Mouse (Mus musculus) embryonic facial prominence, embryonic 13.5 days (tissue): ENCODE data around the gene Grb10. TPM values are rescaled to one million over a fixed set of nuclear protein-coding genes. Genes with fewer than 3 reads are reported as not detected.

Experiments
- ATAC-seq: fragments of 200-750 bp; cut with Nextera tagmentation; 2 replicates; pipeline ENCODE4 v1.8.0; 2017; ENCODE audit warnings: low read depth; ENCODE audit not compliant: insufficient number of reproducible peaks, insufficient read depth, low FRiP score, low TSS enrichment
- H3K27ac ChIP-seq: fragments of 300-500 bp; sonication (generic); 2 replicates; pipeline ENCODE4 v1.5.1; 2015; ENCODE audit warnings: moderate library complexity, mild to moderate bottlenecking, inconsistent platforms
- H3K27me3 ChIP-seq: fragments of 300-500 bp; sonication (generic); 2 replicates; pipeline ENCODE4 v1.6.1; 2015; ENCODE audit warnings: mild to moderate bottlenecking, inconsistent platforms
- H3K36me3 ChIP-seq: fragments of 300-500 bp; sonication (generic); 2 replicates; pipeline ENCODE4 v1.6.1; 2015; ENCODE audit warnings: mild to moderate bottlenecking, inconsistent platforms
- H3K4me1 ChIP-seq: fragments of 300-500 bp; sonication (generic); 2 replicates; pipeline ENCODE4 v1.6.1; 2015; ENCODE audit warnings: inconsistent platforms
- H3K4me2 ChIP-seq: fragments of 300-500 bp; sonication (generic); 2 replicates; pipeline ENCODE4 v1.6.1; 2015; ENCODE audit warnings: moderate library complexity, mild to moderate bottlenecking, inconsistent platforms
- H3K4me3 ChIP-seq: fragments of 300-500 bp; sonication (generic); 2 replicates; pipeline ENCODE4 v1.5.1; 2015; ENCODE audit warnings: mild to moderate bottlenecking, inconsistent platforms
- H3K9ac ChIP-seq: fragments of 300-500 bp; sonication (generic); 2 replicates; pipeline ENCODE4 v1.6.1; 2015; ENCODE audit warnings: mild to moderate bottlenecking, inconsistent platforms
- H3K9me3 ChIP-seq: fragments of 300-500 bp; sonication (generic); 2 replicates; pipeline ENCODE4 v1.6.1; 2016; ENCODE audit warnings: inconsistent platforms
- WGBS: fragments of 180-500 bp; shearing (Covaris S2); methylation state at CpG from one replicate; pipeline ENCODE4 v1.1.7; 2015; ENCODE audit warnings: mixed read lengths; 5-methylcytosine and 5-hydroxymethylcytosine counted together
- polyA plus RNA-seq: library from polyadenylated mRNA; unstranded; fragments of >200 nt; fragmentation: Nextera tagmentation; extraction: Ambion mirVana; gene quantifications from 2 replicates; pipeline ENCODE4 v1.2.1, GENCODE M21; 2015

Gene Grb10
- polyA plus RNA-seq, 1 experiment from 2014 or later: 444 TPM

- no peak overlapping the region for H3K4me3 ChIP-seq
- H3K27me3 ChIP-seq: no peaks in the 10 kb centered on the region
- ATAC-seq: no peak
- H3K27ac ChIP-seq: peak overlapping the region; percentile 85
- H3K4me2 ChIP-seq: no peak overlapping the region
- WGBS: 63% methylated on average over 6 of the region's 6 CpGs
- no peaks in the 10 kb centered on the region for H3K9me3 ChIP-seq
- peaks cover 67% of the 10 kb centered on the region for H3K36me3 ChIP-seq
- H3K9ac ChIP-seq: no peak overlapping the region
- H3K4me1 ChIP-seq: peaks cover 18% of the 10 kb centered on the region
Observed at GRCm38 (mm10) chr11:11942320-11943217, 95.9 kb downstream of the Grb10 start.

- no peak overlapping the region for H3K9ac ChIP-seq
- ATAC-seq: no peak
- H3K4me1 ChIP-seq: peaks cover 17% of the 10 kb centered on the region
- 74% methylated on average over 5 of the region's 5 CpGs for WGBS
- no peaks in the 10 kb centered on the region for H3K27me3 ChIP-seq
- H3K36me3 ChIP-seq: peaks cover 77% of the 10 kb centered on the region
- no peak overlapping the region for H3K4me3 ChIP-seq
- no peaks in the 10 kb centered on the region for H3K9me3 ChIP-seq
- H3K27ac ChIP-seq: 0 out of 2 replicates have a peak overlapping the region, but pooled peaks have one; percentile 85
- H3K4me2 ChIP-seq: no peak overlapping the region
Observed at GRCm38 (mm10) chr11:11940833-11941681, 97.4 kb downstream of the Grb10 start.

- ATAC-seq: no peak
- no peaks in the 10 kb centered on the region for H3K9me3 ChIP-seq
- peaks cover 76% of the 10 kb centered on the region for H3K36me3 ChIP-seq
- WGBS: 66% methylated on average over 3 of the region's 3 CpGs
- H3K27ac ChIP-seq: no peak overlapping the region
- no peaks in the 10 kb centered on the region for H3K27me3 ChIP-seq
- no peak overlapping the region for H3K4me2 ChIP-seq
- H3K9ac ChIP-seq: no peak overlapping the region
- H3K4me1 ChIP-seq: peaks cover 17% of the 10 kb centered on the region
- no peak overlapping the region for H3K4me3 ChIP-seq
Observed at GRCm38 (mm10) chr11:11939611-11940010, 98.9 kb downstream of the Grb10 start.

GRCm38 (mm10) chr11:11938591-11938990 is 99.9 kb downstream of the Grb10 start:
- WGBS: 94% methylated on average over 1 of the region's 1 CpGs
- Histone ChIP-seq H3K9ac (no peak overlapping the region), H3K9me3 (no peaks in the 10 kb centered on the region), H3K27me3 (no peaks in the 10 kb centered on the region), H3K4me3 (no peak overlapping the region), H3K27ac (peak overlapping the region; percentile 39; the same call in 1 of the 2 replicates), H3K4me2 (no peak overlapping the region), H3K36me3 (peaks cover 76% of the 10 kb centered on the region), H3K4me1 (peaks cover 17% of the 10 kb centered on the region)
- no peak for ATAC-seq

- Histone ChIP-seq H3K27me3 (no peaks in the 10 kb centered on the region), H3K4me1 (peaks cover 13% of the 10 kb centered on the region), H3K27ac (peak overlapping the region; percentile 48; the same call in 1 of the 2 replicates), H3K9ac (no peak overlapping the region), H3K4me3 (no peak overlapping the region), H3K36me3 (peaks cover 79% of the 10 kb centered on the region), H3K4me2 (no peak overlapping the region), H3K9me3 (no peaks in the 10 kb centered on the region)
- ATAC-seq: no peak
- WGBS: 71% methylated on average over 10 of the region's 10 CpGs
Observed at GRCm38 (mm10) chr11:11937340-11938030, 101.0 kb downstream of the Grb10 start.

GRCm38 (mm10) chr11:11934808-11935207 is 103.7 kb downstream of the Grb10 start:
- Histone ChIP-seq H3K4me2 (no peak overlapping the region), H3K27ac (no peak overlapping the region; the same call in 1 of the 2 replicates), H3K4me3 (no peak overlapping the region), H3K9ac (no peak overlapping the region), H3K4me1 (peaks cover 10% of the 10 kb centered on the region; the same call in 1 of the 2 replicates), H3K27me3 (no peaks in the 10 kb centered on the region), H3K9me3 (no peaks in the 10 kb centered on the region), H3K36me3 (peaks cover 91% of the 10 kb centered on the region)
- ATAC-seq: no peak
- WGBS: 86% methylated on average over 8 of the region's 8 CpGs

GRCm38 (mm10) chr11:11932102-11932789 is 106.2 kb downstream of the Grb10 start:
- peak overlapping the region; percentile 39; the same call in 1 of the 2 replicates for H3K27ac ChIP-seq
- no peak overlapping the region for H3K4me3 ChIP-seq
- ATAC-seq: no peak

GRCm38 (mm10) chr11:11931688-11932087 is 106.8 kb downstream of the Grb10 start:
- H3K27ac ChIP-seq: peak overlapping the region; percentile 39; the same call in 1 of the 2 replicates
- H3K4me1 ChIP-seq: 0 out of 2 replicates have a peak, but pooled peaks cover 2% of the 10 kb centered on the region
- H3K36me3 ChIP-seq: peaks cover 70% of the 10 kb centered on the region
- no peak overlapping the region for H3K4me3 ChIP-seq
- no peak for ATAC-seq
- no peak overlapping the region for H3K9ac ChIP-seq
- no peaks in the 10 kb centered on the region for H3K27me3 ChIP-seq
- 73% methylated on average over 5 of the region's 5 CpGs for WGBS
- no peak overlapping the region for H3K4me2 ChIP-seq
- H3K9me3 ChIP-seq: no peaks in the 10 kb centered on the region

More at GRCm38 (mm10) chr11:11932102-11932789, 106.2 kb downstream of the Grb10 start:
- 77% methylated on average over 11 of the region's 11 CpGs for WGBS
- H3K9me3 ChIP-seq: no peaks in the 10 kb centered on the region
- H3K4me1 ChIP-seq: 0 out of 2 replicates have a peak, but pooled peaks cover 5% of the 10 kb centered on the region
- H3K9ac ChIP-seq: no peak overlapping the region
- H3K36me3 ChIP-seq: peaks cover 75% of the 10 kb centered on the region
- no peaks in the 10 kb centered on the region for H3K27me3 ChIP-seq
- H3K4me2 ChIP-seq: no peak overlapping the region

- Histone ChIP-seq H3K4me2 (no peak overlapping the region), H3K9me3 (no peaks in the 10 kb centered on the region), H3K4me1 (no peaks in the 10 kb centered on the region), H3K36me3 (peaks cover 58% of the 10 kb centered on the region), H3K4me3 (no peak overlapping the region), H3K9ac (no peak overlapping the region), H3K27ac (no peak overlapping the region), H3K27me3 (no peaks in the 10 kb centered on the region)
- ATAC-seq: no peak
- WGBS: 89% methylated on average over 11 of the region's 11 CpGs
Observed at GRCm38 (mm10) chr11:11930527-11930926, 108.0 kb downstream of the Grb10 start.

GRCm38 (mm10) chr11:11929059-11929458 is 109.4 kb downstream of the Grb10 start:
- Histone ChIP-seq H3K27ac (no peak overlapping the region), H3K27me3 (no peaks in the 10 kb centered on the region), H3K36me3 (peaks cover 45% of the 10 kb centered on the region), H3K9me3 (no peaks in the 10 kb centered on the region), H3K4me2 (no peak overlapping the region), H3K4me1 (no peaks in the 10 kb centered on the region), H3K4me3 (no peak overlapping the region), H3K9ac (no peak overlapping the region)
- ATAC-seq: no peak
- 90% methylated on average over 3 of the region's 3 CpGs for WGBS
